Mouse (Mus musculus) retina, adult 2 months (tissue): Measurements from ENCODE around the gene Galnt10.

Experiments used
- DNase-seq: peaks from one replicate; pipeline ENCODE4 v3.0.0-alpha.2; 2012; ENCODE audit warnings: low read depth, low spot score

The Galnt10 gene

DNA sequence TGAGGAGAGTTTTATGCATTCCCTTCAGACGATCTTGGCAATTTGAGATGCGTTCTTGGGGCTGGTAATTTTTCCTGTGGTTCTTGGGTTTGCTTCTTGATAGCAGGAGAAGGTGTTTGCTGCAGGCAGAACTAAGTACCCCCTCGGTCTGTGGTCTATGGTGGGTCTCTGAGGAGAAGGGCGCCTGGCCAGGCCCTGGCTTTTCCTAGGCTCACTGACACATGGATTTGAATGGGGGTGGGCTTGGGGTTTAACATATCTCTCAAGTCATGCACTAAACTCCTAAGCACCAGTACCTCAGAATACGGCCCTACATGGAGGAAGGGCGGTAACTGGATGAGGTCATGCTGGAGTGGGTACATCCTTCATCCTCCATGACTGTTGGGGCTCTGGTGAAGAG is 13.5 kb downstream of the Galnt10 start:
- DNase-seq = no peak

DNA sequence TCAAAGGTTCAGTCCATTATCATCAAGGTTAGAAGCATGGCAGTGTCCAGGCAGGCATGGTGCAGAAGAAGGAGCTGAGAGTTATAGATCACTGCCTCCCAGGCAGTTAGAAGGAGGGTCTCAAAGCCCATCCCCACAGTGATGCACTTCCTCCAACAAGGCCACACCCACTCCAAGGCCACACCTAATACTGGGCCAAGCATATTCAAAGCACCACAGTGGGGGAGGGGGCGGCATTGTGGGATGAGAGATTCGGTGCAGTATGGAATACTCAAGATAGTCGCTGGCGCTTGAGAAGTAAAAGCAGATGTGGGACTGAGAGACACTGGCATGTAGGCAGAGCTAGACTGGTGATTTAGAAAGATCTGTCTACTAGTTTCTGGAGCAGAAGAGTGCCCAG is 14.9 kb downstream of the Galnt10 start:
- DNase-seq = no peak

DNA sequence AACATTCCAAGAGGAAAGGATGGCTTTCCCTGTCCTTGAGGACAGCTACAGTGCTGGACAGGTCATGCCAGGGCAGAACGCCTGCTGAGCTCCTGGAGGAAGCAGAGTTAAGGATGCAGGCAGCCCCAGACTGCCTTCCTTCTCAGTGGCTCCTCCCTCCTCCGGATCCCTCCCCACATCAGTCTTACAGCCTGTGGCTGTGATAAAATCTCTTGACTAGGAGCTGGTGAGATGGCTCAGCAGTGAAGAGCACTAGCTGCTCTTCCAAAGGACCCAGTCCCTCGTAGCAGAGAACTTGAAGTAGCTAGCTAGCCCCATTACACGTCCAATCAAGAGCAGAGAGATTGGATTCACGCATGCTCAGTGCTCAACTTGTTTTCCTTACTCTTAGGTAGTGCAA is 15.6 kb downstream of the Galnt10 start:
- no peak for DNase-seq

DNA sequence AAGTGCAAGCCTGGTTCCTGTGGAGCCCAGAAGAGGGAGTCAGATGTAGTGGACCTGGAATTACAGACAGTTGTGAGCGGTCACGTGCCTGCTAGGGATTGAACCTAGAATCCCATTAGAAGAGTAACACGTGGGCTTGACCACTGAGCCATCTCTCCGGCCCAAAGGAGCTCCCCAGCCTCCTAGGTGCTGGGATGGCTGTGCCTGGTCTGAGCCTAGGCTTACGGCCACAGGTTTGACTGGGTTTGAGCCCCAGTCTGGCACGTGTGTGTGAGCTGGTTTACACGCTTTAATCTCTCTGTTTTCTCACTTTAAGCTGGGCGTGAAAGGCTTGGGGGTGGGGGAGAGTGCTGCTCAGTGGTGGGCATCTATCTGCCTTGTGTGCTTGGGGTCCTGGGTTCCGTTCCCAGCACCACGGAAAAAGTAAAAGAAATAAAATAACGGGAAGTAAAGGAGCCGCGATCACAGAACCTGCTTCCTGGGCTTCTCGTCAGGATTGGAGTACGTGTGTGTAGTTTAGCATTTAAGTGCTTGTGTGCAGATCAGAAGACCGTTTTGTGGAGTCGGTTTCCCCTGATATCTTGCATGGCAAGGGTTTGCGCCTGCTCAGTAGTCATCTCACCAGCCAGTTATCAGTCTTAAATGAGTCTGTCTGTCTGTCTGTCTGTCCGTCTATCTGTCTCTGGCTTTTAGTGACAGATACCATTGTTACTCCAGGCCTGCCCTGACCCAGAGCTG is 16.4 kb downstream of the Galnt10 start:
- no peak for DNase-seq

DNA sequence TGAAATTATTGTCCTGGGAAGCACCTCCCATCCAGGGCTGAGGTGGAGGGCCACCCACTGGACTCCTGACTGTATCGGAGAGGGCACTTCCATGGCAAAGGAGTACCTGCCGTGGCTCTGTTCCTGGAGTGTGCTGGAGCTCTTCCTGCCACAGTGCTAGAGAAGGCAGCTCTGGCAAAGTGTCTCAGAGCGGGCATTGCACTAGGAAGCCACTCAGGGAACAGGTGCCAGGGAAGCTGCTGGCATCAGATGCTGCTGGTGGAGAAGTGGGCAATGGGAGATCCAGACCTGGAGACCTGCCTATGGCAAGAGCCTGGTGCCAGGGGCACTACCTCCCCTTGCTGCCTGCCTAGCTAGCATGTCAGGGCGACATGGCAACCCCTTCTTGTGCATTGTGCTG is 17.0 kb downstream of the Galnt10 start:
- DNase-seq = no peak

DNA sequence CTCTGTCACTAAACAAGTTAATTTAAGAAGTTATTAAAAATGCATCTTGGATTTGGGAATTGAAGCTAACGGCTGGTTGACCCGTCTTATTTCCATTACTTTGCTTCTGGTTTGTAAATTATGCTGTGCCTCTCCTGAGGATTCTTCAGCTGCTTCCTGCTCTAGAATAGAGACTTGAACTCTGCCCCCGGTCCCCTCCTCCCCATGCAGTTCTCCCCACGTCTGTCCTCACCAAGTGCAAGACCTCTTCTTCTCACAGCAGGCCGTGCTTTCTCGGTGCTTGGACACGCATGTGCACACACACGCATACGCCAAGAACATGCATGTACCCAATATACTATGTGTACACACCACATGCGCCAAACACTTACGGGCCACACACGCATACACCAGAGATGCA is 18.0 kb downstream of the Galnt10 start:
- DNase-seq = no peak

DNA sequence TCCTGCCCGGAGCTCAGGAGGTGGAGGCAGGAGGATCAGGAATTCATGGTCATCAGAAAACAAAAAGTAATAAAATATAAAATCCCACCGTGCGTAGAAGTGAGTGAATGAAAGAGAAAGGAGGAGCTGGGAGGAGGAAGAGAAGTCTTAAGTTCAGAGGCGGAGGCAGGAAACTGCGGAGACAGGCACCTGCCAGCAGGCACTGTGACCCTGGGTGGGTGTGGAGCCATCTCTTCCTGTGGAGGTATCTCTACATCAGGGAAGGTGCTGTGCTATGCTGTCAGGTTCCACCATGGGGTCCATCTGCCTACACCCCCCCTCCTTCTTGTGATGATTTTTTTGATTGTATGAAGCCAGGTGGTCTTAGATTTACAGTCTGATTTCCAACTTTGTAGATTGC is 19.5 kb downstream of the Galnt10 start:
- no peak for DNase-seq

DNA sequence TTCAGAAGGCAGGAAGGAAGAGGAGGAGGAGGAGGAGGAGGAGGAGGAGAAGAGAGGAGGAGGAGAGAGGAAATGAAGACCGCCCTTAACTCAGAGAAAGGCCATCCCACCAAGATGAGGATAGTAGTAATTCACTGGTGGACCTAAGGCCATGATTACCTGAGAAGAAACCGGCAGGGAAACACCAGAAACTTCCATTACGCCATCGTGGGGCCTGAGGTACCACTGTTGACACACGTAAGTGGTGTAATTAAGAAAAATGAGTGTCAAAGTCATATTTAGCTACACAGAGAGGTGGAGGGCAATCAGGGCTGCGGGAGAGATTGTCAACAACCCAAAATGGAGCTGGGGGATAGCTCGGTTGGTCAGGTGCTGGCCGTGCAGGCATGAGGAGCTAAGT is 23.0 kb downstream of the Galnt10 start:
- DNase-seq = no peak

DNA sequence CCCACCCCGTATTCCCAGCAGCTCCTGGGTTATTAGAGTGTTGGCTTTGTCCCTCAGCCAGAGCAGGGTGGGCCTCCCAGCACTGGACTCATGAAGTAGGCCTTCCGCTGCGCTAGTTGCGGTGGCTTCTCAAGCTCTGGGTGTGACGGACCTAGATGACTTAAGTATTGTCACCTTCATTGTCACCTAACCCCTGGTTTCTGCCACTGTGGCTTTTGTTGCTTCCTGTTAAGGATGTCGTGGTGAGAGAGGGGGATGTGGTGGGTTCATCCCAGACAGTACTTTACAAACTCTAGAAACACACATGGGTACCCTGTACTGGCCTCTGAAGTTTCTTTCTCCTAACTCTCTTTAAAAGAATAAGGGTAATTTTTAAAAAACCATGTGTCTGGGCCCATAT is 24.3 kb downstream of the Galnt10 start:
- no peak for DNase-seq

DNA sequence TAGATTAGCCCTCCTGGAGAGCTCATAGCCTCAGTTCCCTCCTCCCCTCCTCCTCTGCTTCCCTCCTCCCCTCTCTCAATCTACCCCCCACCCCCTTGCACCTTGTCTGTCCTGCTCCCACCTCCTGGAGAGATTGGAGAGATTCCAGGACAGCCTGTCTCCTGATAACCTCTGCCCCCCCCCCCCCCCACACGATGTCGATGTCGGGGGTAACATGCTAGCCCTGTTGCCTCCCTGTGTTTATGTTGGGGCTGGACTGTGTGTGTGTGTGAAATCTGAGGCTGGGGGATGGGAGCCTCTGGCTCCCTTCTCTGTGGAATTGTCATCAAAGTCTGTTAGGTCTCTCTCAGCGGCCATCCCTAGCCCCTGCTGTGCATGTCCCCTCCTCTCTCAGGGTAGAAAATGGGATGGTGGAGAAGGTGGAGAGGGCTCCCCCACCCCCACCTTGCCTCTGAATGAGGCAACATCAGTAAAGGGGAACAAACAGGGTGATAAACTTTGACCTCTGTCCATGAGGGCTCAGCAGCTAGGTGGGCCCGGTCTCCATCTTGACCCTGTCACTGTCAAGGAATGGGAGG is 26.0 kb downstream of the Galnt10 start:
- no peak for DNase-seq

DNA sequence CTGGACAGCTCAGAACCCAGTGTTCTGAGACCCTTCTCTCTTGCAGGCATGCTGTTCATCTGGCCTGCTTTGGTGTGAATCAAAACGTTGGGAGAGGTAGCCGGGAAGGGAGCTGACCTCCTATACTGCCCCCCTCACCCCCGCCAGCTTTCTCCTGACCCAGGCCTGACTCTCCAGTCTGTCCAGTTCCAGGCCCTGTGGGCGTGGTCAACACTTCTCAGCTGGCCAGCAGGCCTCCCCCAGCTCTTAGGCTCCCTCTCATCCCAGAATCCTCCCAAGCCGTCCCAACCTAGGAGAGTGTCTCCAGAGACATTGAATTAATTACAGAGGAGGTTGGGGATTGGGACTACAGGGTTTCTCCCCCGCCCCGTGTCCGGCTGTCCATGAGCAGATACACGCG is 26.6 kb downstream of the Galnt10 start:
- no peak for DNase-seq

DNA sequence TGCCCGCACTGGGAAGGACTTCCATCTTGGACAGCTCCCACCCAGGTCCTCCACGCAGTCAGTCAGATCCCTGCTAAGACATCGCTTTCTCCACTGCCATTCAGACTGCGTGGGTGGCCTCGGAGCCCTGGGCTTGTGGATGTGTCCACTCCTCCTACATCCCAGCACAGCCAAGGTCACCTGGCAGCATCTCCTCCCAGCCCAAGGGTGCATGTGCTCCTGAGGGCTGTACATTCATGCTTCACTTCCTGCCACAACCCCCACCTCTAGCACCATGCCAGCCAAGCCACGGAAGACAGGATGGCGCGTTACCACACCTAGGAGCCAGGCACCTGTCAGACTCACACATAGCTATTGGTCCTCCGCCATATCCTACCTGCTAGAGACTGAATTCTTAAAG is 27.8 kb downstream of the Galnt10 start:
- DNase-seq = no peak

DNA sequence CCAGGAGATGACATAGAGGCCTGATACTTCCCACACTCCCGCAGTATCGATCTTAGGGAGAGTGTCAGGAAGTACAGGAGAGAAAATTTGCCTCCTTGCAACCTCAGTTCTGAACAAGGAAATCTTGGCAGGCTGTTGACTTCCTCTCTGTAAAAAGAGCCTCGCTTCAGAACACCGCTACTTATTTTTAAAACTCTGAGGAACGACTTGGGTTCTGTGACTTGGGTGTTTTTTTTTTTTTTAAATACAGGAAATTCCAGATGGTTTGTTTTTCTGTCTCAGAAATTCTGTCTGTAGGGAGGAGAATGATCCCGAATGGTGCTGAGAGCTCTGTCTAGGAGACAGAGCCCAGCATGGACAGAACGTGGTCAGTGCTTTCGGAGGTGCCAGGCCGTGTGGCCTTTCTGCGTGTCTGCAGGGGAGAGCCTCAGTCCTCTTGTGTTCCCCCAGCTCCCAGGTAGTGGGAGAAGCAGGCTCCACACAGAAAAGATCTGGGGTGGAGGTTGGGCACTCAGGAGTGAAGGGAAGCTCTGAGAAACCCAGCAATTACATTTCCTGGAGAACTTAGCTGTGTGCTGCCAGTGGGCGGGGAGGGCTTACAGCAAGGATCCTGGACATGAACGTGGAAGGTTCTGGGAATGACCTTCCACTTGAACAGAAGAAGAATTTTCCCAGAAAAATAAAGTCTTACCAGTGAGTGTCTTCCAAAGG is 28.9 kb downstream of the Galnt10 start:
- DNase-seq = no peak

DNA sequence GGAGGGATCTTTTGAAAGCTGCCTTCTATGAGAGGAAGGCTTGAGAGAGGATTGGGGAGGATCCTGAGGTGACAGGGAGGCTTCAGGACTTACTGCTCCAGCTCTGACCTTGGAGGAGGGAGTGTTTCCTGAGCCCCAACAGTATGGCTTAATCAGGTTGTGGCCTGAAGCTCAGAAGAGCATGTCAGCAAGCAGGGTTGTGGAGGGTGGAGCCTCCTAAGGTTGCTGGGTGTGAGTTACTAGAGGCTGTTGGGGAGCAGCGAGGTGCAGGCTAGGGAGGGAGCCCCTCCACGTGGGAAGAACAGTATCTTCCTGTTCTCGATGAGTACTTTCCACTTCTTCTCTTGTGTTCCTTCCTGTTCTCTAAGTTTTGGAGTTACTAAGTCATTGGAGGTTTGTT is 32.0 kb downstream of the Galnt10 start:
- no peak for DNase-seq

DNA sequence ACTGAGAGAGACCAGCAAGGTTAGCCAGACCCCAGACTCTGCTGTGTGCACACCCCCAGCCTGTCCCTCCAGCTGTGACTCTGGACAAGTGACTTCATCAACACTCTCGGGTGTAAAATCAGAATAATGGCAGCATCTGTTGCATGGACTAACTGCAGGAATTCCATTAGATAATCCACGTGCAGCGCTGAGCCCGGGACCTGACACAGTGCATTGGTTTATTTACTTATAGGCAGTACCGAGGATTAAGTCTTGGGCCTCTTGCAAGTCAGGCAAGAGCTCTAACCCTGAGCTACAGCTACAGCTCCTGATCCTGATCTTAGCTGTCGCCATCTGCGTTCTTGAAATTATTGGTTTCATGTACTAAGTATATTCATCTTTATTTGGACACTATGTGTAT is 37.3 kb downstream of the Galnt10 start:
- DNase-seq = peak; percentile 49

DNA sequence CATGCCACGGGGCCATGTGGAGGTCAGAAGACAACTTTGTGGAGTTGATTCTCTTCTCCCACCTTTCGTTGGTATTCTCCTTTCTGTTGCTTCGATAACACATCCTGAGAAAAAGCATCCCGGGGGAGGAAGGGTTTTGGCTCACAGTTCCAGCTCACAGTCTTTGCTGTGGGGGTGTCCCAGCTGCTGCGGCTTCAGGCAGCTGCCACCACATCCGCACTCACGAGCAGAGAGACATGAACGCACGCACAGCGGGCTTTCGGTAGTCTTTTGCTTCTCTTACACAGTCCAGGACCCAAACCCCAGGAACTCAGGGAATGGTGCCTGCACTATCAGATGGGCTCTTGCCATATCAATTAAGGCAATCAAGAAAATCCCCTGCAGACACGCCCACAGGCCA is 37.9 kb downstream of the Galnt10 start:
- DNase-seq = no peak

DNA sequence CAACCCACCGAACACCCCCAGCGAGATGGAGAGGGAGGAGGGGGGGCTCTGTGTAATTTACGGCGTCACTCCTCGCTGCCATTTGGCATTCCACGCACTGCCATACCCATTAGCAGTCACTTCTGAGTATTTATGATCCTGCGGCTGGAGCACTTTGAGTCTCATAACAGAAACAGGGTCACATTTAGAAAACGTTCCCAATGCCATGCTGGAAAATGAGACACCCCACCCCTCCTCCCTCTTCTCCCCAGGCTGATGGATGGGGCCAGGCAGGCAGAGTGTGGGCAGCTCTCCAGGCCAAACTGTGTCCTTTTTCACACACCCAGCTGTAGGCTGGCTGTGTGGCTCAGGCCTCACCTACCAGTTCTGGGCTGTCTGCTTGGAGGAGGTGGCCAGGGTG is 38.7 kb downstream of the Galnt10 start:
- DNase-seq = no peak

DNA sequence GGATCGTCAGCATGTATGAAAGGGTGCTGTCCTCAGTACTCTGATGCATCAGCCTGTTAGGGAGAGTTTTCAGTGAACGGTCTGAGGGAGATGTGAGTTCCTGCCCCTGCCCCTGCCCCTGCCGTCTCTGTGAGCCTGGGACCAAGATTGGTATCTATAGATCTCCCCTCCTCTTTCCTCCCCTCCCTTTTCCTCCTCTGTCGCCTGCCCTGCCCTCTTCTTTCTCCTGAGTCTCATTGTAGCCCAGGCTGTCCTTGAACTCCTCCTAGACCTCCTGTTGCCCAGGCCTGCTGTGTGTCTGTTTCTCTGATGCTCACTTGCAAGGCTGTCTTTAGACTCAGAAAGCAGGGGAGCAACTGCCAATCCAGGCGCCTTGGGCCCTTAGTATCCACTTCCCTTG is 39.6 kb downstream of the Galnt10 start:
- no peak for DNase-seq

DNA sequence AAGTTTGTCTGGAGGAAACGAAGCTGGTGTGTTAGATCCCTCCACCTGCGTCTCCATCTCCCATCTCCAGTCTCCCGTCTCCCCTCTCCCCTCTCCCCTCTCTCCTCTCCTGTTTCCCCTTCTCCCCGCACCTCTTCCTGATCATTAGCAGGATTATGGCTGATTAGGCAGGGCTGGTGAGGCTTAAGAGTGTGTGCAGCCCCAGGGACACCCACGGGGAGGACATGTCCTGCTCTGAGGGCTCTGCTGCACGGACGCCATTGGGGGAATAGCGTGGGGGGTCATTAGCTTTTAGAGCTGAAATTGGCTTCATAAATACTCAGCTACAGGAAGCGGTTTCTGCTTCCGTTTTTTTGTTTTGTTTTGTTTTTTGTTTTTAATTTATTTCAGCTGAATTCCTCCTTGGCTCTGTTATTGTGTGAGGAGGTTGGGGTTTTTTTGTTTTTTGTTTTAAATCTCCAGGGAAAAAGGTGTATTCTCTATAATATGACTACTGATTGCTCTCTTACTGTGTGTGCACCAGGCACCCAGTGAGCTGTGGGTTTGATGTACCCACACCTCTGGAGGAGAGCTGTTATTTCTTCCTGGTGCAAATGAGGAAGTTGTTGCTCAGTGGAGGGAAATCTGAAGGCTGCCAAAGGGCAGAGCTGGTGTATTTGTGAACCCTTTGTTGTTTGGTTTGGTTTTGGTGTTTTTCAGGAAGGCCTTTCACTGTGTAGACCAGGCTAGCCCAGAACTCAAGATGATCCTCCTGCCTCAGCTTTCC is 40.6 kb downstream of the Galnt10 start:
- peak; percentile 76 for DNase-seq

DNA sequence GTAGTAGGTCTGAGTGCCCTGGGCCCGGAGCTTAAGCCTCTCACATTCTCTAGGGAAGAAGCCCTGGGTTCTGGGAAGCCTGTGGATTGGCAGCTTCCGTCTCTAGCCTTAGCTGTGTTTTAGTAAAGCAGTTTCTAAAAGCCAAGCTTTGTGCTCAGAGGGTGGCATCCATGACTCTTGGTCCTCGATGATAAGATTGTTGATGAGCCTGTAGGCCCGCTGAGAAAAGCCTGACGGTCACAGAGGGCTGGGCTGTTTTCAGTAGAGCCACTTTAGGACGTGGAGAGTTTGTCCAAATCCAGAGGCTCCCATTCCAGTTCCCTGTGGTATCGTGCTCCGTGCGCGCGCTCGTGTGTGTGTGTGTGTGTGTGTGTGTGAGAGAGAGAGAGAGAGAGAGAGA is 41.6 kb downstream of the Galnt10 start:
- DNase-seq = no peak

DNA sequence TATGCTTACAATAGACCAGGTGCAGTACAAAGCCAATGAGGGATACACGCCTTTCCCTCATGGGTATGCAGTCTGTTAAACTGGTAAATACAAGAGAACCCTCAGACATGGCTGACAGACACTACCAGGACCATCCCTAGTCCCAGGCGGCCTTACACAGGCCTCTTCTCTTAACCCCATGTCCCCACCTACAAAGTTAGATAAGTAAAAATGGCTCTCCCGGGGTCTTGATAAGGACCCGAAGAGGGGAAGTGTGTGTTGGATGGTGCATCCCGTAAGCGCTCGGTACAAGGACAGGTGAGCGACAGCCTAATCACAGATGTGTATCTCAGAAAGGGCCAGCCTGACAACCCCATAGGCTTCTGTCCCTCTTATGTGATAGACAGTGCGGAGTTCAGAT is 42.0 kb downstream of the Galnt10 start:
- no peak for DNase-seq

DNA sequence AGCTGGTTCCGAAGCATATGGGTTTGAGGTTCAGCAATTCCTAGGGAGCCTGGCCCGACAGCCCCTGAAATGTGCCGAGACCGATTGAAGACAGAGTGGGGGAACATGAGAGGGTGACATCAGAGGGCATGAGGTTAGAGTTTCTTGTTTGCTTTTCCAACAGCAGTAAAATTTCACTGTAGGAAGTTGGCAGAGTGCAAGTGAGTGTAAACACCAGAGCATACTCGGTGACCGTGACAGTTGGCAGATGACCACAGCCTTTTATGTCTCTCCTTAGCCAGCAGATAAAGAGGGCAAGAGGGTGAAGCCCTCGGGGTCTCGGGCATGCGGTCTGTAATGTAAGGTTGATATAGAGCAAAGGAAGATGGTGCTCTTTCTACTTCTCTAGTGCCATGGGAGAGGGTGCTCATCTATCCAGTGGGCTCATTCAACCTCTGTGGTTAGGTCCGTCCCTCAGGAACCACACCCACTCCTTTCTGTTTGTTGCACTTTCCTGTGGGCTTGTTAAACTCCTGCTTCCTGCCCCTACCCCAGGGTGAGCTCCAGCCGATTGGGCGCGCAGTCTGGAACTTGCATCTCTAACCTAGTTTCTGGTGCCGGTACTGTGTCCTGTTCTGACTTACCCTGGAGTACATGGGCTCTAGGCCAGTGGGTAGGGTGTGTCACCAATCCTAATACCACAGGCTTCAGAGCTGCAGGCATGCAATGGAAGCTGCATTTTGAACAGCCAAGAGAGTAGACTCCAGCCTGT is 43.1 kb downstream of the Galnt10 start:
- DNase-seq = no peak
